Mouse (Mus musculus): Measurements from ENCODE around the gene Myo16.

DNA sequence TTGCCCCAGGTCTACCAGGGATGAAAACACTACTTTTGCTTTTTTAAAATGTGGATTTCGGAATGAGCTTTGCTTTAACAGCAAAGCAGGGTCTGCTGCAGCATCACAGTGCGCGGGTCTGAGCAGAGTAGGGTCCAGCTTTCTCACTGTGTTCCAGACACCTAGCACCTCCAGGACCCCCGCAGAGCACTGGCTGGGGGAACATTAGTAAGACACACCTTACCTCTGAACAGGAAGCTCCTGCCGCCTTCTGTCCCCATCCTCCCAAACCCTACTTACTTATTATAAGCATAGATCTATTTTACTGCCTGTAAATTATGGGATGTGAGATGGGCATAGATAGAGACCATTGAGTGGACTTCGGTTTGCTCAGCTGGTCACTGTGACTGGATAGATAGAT lies 263.6 kb downstream of the Myo16 start:
- no peak for TF ChIP-seq CTCF (IDR thresholded peaks at IDR 0.05; ENCODE audit: low read depth)
- no peak for TF ChIP-seq EP300 (optimal IDR thresholded peaks at IDR 0.05)

All from stomach, postnatal 0 days (tissue).